Mouse (Mus musculus): Measurements from ENCODE around the gene A430078G23Rik. TPM values are rescaled to one million over a fixed set of nuclear protein-coding genes. Genes with fewer than 3 reads are reported as not detected.
"Not testable (repeated sequence)": the region's sequence is repeated elsewhere in the genome, so short reads cannot be mapped to it uniquely, and the experiment has no call there.

The A430078G23Rik gene
- total RNA-seq (2012; rRNA removed) = 0.18 and 0.69 TPM in 2 replicates

GRCm38 (mm10) chr8:3353189-3353810, at the start of gene A430078G23Rik:
TSS of gene A430078G23Rik (plus strand) at chr8:3353415.
- no peak within 1 kb of the TSS for H3K27ac ChIP-seq (ENCODE audit: insufficient read depth, low read depth, low read length, poor library complexity, severe bottlenecking)
- H3K4me3 ChIP-seq (ENCODE audit: insufficient read depth in 1 of 2, low read depth in 1 of 2, low read length in 2 of 2, poor library complexity in 1 of 2, severe bottlenecking in 1 of 2) = 0 out of 4 replicates have a peak within 1 kb of the TSS, but pooled peaks of 1 of the 2 experiments have one; percentile 8
- no peaks in the 10 kb centered on the region for H3K9me3 ChIP-seq (ENCODE audit: control insufficient read depth, insufficient read depth, low read depth, low read length)
- no peak within 1 kb of the TSS for H3K9ac ChIP-seq (ENCODE audit: insufficient read depth, low read depth, low read length, poor library complexity, severe bottlenecking)
- no peaks in the 10 kb centered on the region for H3K36me3 ChIP-seq (ENCODE audit: control insufficient read depth, insufficient read depth, low read length, poor library complexity, severe bottlenecking)
- H3K4me1 ChIP-seq (ENCODE audit: control insufficient read depth in 2 of 2, insufficient read depth in 2 of 2, low read length in 2 of 2, poor library complexity in 1 of 2) = peaks cover 7 to 14% of the 10 kb centered on the region in 2 experiments
- in situ Hi-C loops (cut with MboI; ENCODE audit: low sequenced_read_pairs in 2 of 2, unreplicated experiment in 2 of 2) = no loop called here
- no peak for TF ChIP-seq ZC3H11A (IDR thresholded peaks at IDR 0.05; ENCODE audit: borderline replicate concordance, low read depth, low read length)
- no peak for TF ChIP-seq CHD2 (IDR thresholded peaks at IDR 0.05; ENCODE audit: low read depth, low read length)
- no peak for TF ChIP-seq ZNF384 (IDR thresholded peaks at IDR 0.05; ENCODE audit: low read depth, low read length)
- no peak for TF ChIP-seq MAFK (IDR thresholded peaks at IDR 0.05; ENCODE audit: insufficient read depth, low read depth, low read length)
- no peak for TF ChIP-seq HCFC1 (IDR thresholded peaks at IDR 0.05; ENCODE audit: borderline replicate concordance, insufficient read depth, low read length)
- no peak for DNase-seq (ENCODE audit: low read depth, low spot score)

- H3K27ac ChIP-seq (ENCODE audit: insufficient read depth, low read depth, low read length, poor library complexity, severe bottlenecking); in situ Hi-C loops (cut with MboI; ENCODE audit: low sequenced_read_pairs in 2 of 2, unreplicated experiment in 2 of 2); H3K4me3 ChIP-seq (ENCODE audit: insufficient read depth in 1 of 2, low read depth in 1 of 2, low read length in 2 of 2, poor library complexity in 1 of 2, severe bottlenecking in 1 of 2); H3K9me3 ChIP-seq (ENCODE audit: control insufficient read depth, insufficient read depth, low read depth, low read length); DNase-seq (ENCODE audit: low read depth, low spot score); H3K9ac ChIP-seq (ENCODE audit: insufficient read depth, low read depth, low read length, poor library complexity, severe bottlenecking); H3K4me1 ChIP-seq (ENCODE audit: control insufficient read depth in 2 of 2, insufficient read depth in 2 of 2, low read length in 2 of 2, poor library complexity in 1 of 2); H3K36me3 ChIP-seq (ENCODE audit: control insufficient read depth, insufficient read depth, low read length, poor library complexity, severe bottlenecking): not testable (repeated sequence)
Observed at GRCm38 (mm10) chr8:3308205-3308800, 44.9 kb upstream of the A430078G23Rik start.

DNA sequence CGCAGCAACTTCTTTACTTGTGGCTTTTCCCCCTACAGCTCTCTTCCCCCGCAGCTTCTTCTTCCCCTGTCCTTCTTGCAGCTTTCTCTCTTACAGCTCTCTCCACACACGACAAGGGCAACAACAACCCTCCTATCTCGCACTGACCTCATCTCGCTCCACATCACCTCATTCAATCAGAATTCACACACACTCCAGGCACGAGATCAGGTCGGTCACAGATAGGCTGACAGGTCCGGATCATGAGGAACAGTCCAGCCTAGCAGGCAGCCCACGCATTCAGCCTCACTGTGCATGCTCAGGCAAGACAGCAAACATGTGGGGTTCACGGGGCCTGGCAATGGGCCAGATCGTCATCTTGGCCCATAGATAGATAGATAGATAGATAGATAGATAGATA, 43.6 kb upstream of the A430078G23Rik start:
- Histone ChIP-seq H3K4me1 (ENCODE audit: control insufficient read depth in 2 of 2, insufficient read depth in 2 of 2, low read length in 2 of 2, poor library complexity in 1 of 2) (no peaks in the 10 kb centered on the region), H3K9me3 (ENCODE audit: control insufficient read depth, insufficient read depth, low read depth, low read length) (no peaks in the 10 kb centered on the region), H3K9ac (ENCODE audit: insufficient read depth, low read depth, low read length, poor library complexity, severe bottlenecking) (no peak overlapping the region), H3K27ac (ENCODE audit: insufficient read depth, low read depth, low read length, poor library complexity, severe bottlenecking) (no peak overlapping the region), H3K4me3 (ENCODE audit: insufficient read depth in 1 of 2, low read depth in 1 of 2, low read length in 2 of 2, poor library complexity in 1 of 2, severe bottlenecking in 1 of 2) (no peak overlapping the region), H3K36me3 (ENCODE audit: control insufficient read depth, insufficient read depth, low read length, poor library complexity, severe bottlenecking) (no peaks in the 10 kb centered on the region)
- in situ Hi-C loops (cut with MboI; ENCODE audit: low sequenced_read_pairs in 2 of 2, unreplicated experiment in 2 of 2) = no loop called here
- no peak for TF ChIP-seq CHD2 (IDR thresholded peaks at IDR 0.05; ENCODE audit: low read depth, low read length)
- no peak for DNase-seq (ENCODE audit: low read depth, low spot score)

DNA sequence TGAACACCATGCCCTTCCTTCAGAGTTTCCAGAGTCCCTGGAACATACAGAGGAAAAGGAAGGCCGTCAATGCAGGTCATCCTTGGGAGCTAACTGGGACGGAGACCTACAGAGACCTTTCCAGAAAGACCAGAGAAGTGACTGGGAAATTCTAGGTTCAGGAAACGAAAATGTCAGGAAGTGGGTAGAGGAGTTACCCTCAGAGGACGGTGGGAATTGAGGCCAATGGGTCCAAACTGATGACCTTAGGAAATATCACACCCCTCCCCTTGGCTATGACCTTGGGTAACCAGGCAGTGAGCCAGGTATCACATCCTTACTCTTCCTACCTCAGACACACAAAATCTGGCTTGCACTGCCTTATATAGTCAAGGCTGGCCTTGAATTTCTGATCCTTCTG, 41.7 kb upstream of the A430078G23Rik start:
- Histone ChIP-seq H3K27ac (ENCODE audit: insufficient read depth, low read depth, low read length, poor library complexity, severe bottlenecking) (no peak overlapping the region), H3K9me3 (ENCODE audit: control insufficient read depth, insufficient read depth, low read depth, low read length) (no peaks in the 10 kb centered on the region), H3K9ac (ENCODE audit: insufficient read depth, low read depth, low read length, poor library complexity, severe bottlenecking) (no peak overlapping the region), H3K36me3 (ENCODE audit: control insufficient read depth, insufficient read depth, low read length, poor library complexity, severe bottlenecking) (no peaks in the 10 kb centered on the region), H3K4me3 (ENCODE audit: insufficient read depth in 1 of 2, low read depth in 1 of 2, low read length in 2 of 2, poor library complexity in 1 of 2, severe bottlenecking in 1 of 2) (no peak overlapping the region), H3K4me1 (ENCODE audit: control insufficient read depth in 2 of 2, insufficient read depth in 2 of 2, low read length in 2 of 2, poor library complexity in 1 of 2) (no peaks in the 10 kb centered on the region)
- TF ChIP-seq ZNF384 (IDR thresholded peaks at IDR 0.05; ENCODE audit: low read depth, low read length) (no peak), MAFK (IDR thresholded peaks at IDR 0.05; ENCODE audit: insufficient read depth, low read depth, low read length) (no peak), ZC3H11A (IDR thresholded peaks at IDR 0.05; ENCODE audit: borderline replicate concordance, low read depth, low read length) (no peak), CHD2 (IDR thresholded peaks at IDR 0.05; ENCODE audit: low read depth, low read length) (no peak), HCFC1 (IDR thresholded peaks at IDR 0.05; ENCODE audit: borderline replicate concordance, insufficient read depth, low read length) (no peak)
- in situ Hi-C loops (cut with MboI; ENCODE audit: low sequenced_read_pairs in 2 of 2, unreplicated experiment in 2 of 2) = no loop called here
- DNase-seq (ENCODE audit: low read depth, low spot score) = no peak

DNA sequence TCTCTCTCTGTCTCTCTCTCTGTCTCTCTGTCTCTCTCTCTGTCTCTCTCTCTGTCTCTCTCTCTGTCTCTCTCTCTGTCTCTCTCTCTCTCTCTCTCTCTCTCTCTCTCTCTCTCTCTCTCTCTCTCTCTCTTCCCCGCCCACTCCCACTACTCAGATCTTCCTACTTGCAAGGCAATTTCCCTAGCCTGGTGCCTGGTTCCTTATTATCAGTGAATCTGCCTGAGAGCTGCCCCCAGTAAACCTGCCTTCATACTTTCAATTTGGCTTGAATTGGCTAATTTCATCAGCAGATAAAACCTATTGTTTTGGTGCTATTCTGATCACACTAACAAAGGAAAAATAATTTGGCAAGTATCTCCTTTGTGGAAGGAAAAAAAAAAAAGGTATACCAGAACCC, 39.8 kb upstream of the A430078G23Rik start:
- H3K9ac ChIP-seq (ENCODE audit: insufficient read depth, low read depth, low read length, poor library complexity, severe bottlenecking); H3K4me3 ChIP-seq (ENCODE audit: insufficient read depth in 1 of 2, low read depth in 1 of 2, low read length in 2 of 2, poor library complexity in 1 of 2, severe bottlenecking in 1 of 2); H3K4me1 ChIP-seq (ENCODE audit: control insufficient read depth in 2 of 2, insufficient read depth in 2 of 2, low read length in 2 of 2, poor library complexity in 1 of 2); H3K27ac ChIP-seq (ENCODE audit: insufficient read depth, low read depth, low read length, poor library complexity, severe bottlenecking); DNase-seq (ENCODE audit: low read depth, low spot score); H3K9me3 ChIP-seq (ENCODE audit: control insufficient read depth, insufficient read depth, low read depth, low read length); H3K36me3 ChIP-seq (ENCODE audit: control insufficient read depth, insufficient read depth, low read length, poor library complexity, severe bottlenecking); in situ Hi-C loops (cut with MboI; ENCODE audit: low sequenced_read_pairs in 2 of 2, unreplicated experiment in 2 of 2): not testable (repeated sequence)

Data from ES-E14 (cell line).